Mouse (Mus musculus) cortical plate, adult 2 months (tissue): ENCODE results near the gene Crebbp.

Source experiments
- CTCF ChIP-seq: fragments of 200-500 bp; IDR thresholded peaks from 2 replicates; pipeline ENCODE4 v1.5.1; 2011; ENCODE audit warnings: mild to moderate bottlenecking, control low read depth, low read length; ENCODE audit not compliant: insufficient read depth; ENCODE audit errors: extremely low read depth
- POLR2A ChIP-seq: fragments of 200-500 bp; IDR thresholded peaks from 2 replicates; pipeline ENCODE4 v1.6.1; 2011; ENCODE audit warnings: mild to moderate bottlenecking, low read length, control low read depth; ENCODE audit not compliant: insufficient read depth; ENCODE audit errors: extremely low read depth

GRCm38 (mm10) chr16:4212167-4212962, 1.4 kb downstream of the Crebbp start:
- TF ChIP-seq CTCF (no peak), POLR2A (no peak)
